Mouse (Mus musculus): Measurements from ENCODE around the gene Cdh13.

GRCm38 (mm10) chr8:118866332-118866731, 582.8 kb downstream of the Cdh13 start:
- TF ChIP-seq MAX (IDR thresholded peaks at IDR 0.05): no peak
- no peak for TF ChIP-seq CTCF (IDR thresholded peaks at IDR 0.05; ENCODE audit: control insufficient read depth, insufficient read depth, insufficient read length)
- no peak for TF ChIP-seq MYOD1 (IDR thresholded peaks at IDR 0.05; ENCODE audit: control insufficient read depth, insufficient read length, low read depth)
